Mouse (Mus musculus): ENCODE results near the gene Olfr979.
"Not testable (repeated sequence)": the region's sequence is repeated elsewhere in the genome, so short reads cannot be mapped to it uniquely, and the experiment has no call there.

Olfr979 gene

DNA sequence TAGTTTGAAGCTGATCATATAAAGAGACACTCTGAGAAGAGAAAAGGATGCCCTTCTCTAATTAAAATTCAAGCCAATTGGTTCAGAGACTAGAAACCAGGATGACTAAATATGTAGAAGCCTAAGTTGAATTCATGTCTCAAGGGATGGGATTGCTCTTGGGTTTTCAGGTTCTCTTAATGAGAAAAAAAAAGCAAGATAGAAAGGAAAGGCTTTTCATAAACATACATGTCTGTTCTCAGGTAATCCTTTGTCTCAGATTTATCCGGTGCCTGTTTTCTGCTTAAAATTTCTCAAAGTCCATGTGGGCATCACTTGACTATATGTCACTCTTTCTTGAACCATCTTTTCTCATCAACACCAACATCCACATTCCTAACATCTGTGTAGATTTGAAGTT is at the start of gene Olfr979:
Gene Olfr979 (minus strand): TSS at position 101 of the 400 bp plus-strand sequence.
- DNase-seq (ENCODE audit: low read depth, low spot score) = no peak

- DNase-seq (ENCODE audit: low read depth, low spot score) = no peak
Observed at GRCm38 (mm10) chr9:40050138-40050537, 46.9 kb upstream of the Olfr979 start.

- no peak for DNase-seq (ENCODE audit: low read depth, low spot score)
Observed at GRCm38 (mm10) chr9:40021164-40021563, 17.9 kb upstream of the Olfr979 start, which contains the start of gene Olfr981. Olfr981 (plus strand) TSS chr9:40021464.

GRCm38 (mm10) chr9:40009482-40009881 is 6.2 kb upstream of the Olfr979 start, which contains the start of gene Olfr980:
Olfr980 (minus strand) TSS chr9:40009582.
- DNase-seq (ENCODE audit: low read depth, low spot score) = no peak

- DNase-seq (ENCODE audit: low read depth, low spot score) = no peak
Observed at GRCm38 (mm10) chr9:39991813-39992212, 11.5 kb downstream of the Olfr979 start, which contains the start of gene Olfr978. Olfr978 (plus strand) TSS chr9:39992113.

GRCm38 (mm10) chr9:39976581-39977145 is 26.6 kb downstream of the Olfr979 start:
- DNase-seq (ENCODE audit: low read depth, low spot score) = not testable (repeated sequence)

DNA sequence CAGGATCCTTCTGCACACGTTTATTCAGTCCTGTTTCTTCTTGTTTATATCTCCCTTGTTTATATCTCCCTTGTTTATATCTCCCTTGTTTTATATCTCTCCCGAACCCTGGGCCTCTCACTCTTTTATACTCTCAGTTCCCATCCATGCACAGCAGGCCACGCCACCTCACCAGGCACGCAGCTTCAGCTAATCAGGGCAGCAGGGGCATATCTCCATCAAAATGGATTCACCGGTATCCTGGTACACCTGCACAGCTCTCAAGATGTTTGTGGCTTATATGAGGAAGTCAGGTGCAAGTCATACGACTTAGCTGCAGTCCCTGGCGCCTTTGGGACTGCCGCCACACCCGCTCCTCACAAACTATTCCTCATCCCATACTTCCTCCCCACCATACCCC is 42.2 kb downstream of the Olfr979 start, which contains the start of gene Olfr976:
Gene Olfr976 (minus strand): TSS at position 101 of the 400 bp plus-strand sequence.
- not testable (repeated sequence) for DNase-seq (ENCODE audit: low read depth, low spot score)

GRCm38 (mm10) chr9:39951946-39952345 is 51.3 kb downstream of the Olfr979 start, which contains the start of gene Olfr975:
Olfr975 (minus strand) TSS chr9:39952046.
- DNase-seq (ENCODE audit: low read depth, low spot score) = no peak

Data from skeletal muscle tissue, adult 2 months (tissue).